Mouse (Mus musculus): ENCODE measurements around the gene Fcrlb.
A peak's percentile ranks its signal among the peaks of the same experiment; 100 is the strongest.

The Fcrlb gene

DNA sequence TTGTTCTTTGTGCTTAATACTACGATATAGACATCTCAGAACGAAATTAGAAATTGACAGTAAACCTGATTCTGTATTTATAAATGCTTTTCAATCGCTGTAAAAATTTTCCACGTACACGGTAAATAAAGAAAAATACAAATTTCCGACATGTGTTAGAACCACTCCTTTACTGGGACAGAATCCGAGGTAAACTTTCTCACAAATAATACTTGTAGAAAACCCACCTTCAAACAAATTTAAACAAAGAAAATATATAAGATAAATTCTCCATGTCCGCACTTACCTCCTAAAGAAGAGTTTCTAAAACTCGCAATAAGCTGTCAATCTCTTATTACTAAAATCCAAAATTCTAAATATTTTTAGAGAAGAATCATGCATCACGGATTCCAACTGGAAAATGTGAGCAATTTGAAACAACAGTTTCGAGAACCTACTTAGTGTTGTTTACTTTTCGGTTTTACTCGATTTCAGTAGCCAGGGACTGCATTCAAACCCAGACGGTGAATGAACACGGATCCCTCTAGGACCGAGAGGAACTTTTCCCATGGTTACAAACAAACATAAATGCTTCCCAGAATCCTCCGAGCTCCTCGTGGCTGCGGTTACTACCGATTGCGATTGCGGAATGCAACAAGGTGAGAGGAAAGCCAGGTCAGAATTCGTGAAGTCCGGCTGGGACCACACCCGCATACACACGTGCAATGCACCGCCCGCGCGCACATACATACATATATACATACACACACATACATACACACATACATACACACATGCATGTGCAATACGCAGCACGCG is 44.4 kb downstream of the Fcrlb start:
- peak; percentile 47 to 59 for DNase-seq (ENCODE audit: low spot score in 2 of 2)

- peak; percentile 93 to 95 for DNase-seq (ENCODE audit: low spot score in 2 of 2)
Observed at GRCm38 (mm10) chr1:170867691-170868105, 45.0 kb downstream of the Fcrlb start, which contains the start of gene Atf6. Atf6 (minus strand) TSS chr1:170867771.

GRCm38 (mm10) chr1:170866992-170867690 is 45.6 kb downstream of the Fcrlb start:
- no peak for DNase-seq (ENCODE audit: low spot score in 2 of 2)

GRCm38 (mm10) chr1:170865406-170865805 is 47.3 kb downstream of the Fcrlb start:
- DNase-seq (ENCODE audit: low spot score in 2 of 2), result no peak

- DNase-seq (ENCODE audit: low spot score in 2 of 2), result no peak
Observed at GRCm38 (mm10) chr1:170864754-170865153, 48.0 kb downstream of the Fcrlb start.

DNA sequence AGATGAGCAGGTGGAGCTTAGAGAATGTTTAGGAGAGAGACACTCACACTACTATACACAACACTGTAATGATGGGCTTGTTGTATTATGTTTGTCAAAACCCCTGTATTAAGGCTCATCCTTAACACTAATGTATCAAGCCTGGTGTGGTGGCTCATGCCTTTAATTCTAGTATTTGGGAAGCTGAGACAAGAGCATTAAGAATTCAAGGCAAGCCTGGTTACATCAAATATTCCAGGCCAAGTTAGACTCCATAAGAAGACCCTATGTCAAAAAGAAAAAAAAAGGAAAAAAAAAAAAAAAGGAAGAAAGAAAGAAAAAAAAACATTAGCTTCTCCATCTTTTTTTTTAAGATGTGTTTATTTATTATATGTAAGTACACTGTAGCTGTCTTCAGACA is 48.5 kb downstream of the Fcrlb start:
- no peak for DNase-seq (ENCODE audit: low spot score in 2 of 2)

DNA sequence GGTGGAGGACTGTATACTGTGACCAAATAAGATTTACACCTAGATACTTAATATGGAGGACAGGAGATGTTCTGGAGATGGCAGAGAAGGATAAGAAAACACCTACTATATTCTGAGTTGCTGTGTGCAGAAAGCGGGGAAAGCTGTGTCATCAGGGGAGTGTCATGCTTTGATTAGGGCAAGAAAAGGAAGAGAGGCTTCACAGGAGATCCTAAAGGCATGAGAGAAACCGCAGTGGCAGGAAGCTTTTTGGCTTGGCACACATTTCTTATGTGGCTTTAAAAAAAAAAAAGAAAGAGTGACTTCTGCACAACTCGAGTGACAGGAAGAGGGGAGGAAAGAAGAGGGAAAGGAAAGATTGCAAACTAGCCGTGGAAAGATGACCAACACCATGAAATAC is 49.7 kb downstream of the Fcrlb start:
- DNase-seq (ENCODE audit: low spot score in 2 of 2), result no peak

DNA sequence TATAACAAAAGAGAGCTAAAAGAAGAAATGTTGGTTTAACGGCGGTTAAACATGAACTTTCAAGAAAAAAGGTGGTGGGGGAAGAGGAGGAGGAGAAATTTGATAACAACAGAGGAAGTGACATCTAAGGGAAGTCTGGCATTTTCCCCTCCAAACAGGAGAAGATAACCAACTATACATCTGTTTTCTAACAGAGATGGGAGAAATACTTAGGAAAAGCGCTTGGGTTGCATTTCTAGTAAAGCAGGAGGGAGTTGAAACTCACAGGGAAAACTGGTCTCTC is 50.4 kb downstream of the Fcrlb start:
- DNase-seq (ENCODE audit: low spot score in 2 of 2), result no peak

GRCm38 (mm10) chr1:170861671-170862434 is 50.9 kb downstream of the Fcrlb start:
- no peak for DNase-seq (ENCODE audit: low spot score in 2 of 2)

DNA sequence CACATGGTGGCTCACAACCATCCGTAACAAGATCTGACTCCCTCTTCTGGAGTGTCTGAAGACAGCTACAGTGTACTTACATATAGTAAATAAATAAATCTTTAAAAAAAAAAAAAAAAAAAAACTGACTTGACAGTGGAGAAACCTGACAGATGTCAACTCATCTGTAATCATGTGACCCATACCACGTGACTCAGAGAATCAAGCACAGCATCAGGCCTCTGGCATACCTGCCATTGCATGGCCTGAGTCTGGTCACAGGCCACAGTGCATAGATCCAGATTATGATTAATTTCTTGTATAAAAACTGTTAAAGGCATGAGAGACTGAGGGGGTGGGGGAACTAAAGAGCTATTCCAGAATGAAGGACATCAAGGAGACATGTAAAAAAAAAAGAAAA is 53.9 kb downstream of the Fcrlb start:
- DNase-seq (ENCODE audit: low spot score in 2 of 2), result no peak

DNA sequence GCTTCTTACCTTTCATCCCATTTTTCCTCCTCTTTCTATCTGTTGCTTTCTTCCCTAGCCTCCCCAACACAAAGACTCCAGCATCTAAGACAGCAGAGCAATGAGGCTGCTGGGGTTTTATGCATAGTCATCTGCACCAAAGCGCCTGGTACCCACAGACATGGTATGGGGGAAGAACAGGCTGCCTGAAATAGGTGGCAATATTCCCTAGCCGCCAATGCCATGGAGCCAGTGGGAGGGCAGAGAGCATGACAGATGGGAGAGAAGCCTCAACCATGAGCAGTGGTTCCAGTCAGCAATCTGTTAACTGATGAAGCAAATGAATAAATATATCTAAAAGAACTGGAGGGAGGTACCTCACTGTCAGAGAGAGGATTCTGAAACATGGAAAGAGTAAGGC is 55.4 kb downstream of the Fcrlb start:
- no peak for DNase-seq (ENCODE audit: low spot score in 2 of 2)
